Mouse (Mus musculus) brain, adult 2 months (tissue): Measurements from ENCODE around the gene Ivd.

Source experiments
- DNase-seq: peaks from one replicate; pipeline ENCODE4 v3.0.0; 2011; ENCODE audit warnings: low read depth, low spot score

Gene Ivd

DNA sequence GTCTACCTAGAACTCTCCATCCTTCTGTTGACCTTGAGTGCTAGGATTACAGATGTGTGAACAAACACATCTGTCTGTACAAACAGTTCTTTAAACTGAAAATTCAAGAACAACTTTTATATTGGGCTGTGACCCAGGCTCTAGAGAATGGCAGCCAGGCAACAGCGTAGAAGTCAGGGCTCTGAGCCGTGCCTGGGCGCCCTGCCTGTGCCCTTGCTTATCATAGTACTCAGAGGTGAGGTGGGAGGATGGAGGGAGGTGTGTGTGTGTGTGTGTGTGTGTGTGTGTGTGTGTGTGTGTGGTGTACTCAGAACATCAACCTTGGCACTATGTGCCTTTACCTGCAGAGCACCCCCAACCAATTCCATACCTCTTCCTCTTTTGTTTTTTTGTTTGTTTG, 46.0 kb downstream of the Ivd start:
- no peak for DNase-seq

DNA sequence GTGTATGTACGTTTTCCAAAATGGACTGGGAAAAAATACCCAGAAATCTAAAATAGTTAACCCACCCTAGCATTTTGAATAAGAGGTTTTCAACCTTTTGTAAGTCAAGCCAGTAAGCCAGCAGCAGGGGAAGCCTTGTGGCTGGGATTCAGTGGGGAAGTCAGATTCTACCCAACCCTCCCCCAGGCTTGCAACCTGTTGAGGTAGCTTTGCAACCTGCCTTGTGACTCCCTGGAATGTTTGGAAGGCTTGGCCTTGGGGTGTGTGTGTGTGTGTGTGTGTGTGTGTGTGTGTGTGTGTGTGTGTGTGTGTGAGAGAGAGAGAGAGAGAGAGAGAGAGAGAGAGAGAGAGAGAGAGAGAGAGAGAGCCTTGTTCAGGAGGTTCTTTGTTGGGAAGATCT, 47.4 kb downstream of the Ivd start:
- DNase-seq: no peak

- no peak for DNase-seq
Measured at GRCm38 (mm10) chr2:118910605-118911278, 49.0 kb downstream of the Ivd start.

GRCm38 (mm10) chr2:118912706-118913105, 51.0 kb downstream of the Ivd start:
- DNase-seq: no peak

DNA sequence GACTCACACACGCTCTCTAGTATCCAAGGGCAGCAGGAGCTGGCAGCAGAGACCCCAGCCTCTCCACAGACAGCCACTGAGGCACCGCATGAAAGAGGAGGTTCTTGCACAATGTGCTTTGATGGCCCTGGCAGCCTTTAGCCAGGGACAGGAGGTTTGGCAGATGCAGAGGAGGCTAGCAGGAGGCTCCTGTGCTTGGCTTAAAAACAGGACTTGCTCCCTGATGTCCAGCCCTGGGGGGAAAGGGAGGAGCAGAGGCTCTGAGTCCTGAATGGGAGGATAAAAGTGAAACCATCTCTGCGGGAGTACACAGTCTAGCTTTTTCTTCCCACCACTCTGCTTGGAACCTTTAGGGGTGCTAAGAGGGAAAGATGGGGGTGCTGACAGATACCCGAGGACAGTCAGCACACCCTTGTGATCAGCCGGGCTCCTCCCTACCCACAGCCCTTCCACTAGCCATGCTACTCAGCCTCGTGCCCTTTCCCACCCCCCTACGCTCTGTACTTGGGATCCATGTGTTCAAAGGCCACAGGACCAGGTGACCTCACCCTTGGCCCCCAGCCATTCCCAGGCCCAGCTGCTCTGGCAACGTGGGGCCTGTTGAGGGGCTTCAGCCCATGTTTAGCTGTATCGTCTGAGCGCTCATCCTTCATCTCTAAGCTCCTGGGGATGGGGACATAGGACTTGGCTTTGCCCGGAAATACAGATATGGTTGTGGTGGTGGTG, 52.0 kb downstream of the Ivd start:
- DNase-seq: peak; percentile 82

- DNase-seq: no peak
Measured at GRCm38 (mm10) chr2:118914685-118915084, 52.9 kb downstream of the Ivd start.

GRCm38 (mm10) chr2:118916436-118916835, 54.7 kb downstream of the Ivd start:
- DNase-seq: no peak

GRCm38 (mm10) chr2:118918543-118918942, 56.8 kb downstream of the Ivd start:
- DNase-seq: no peak

DNA sequence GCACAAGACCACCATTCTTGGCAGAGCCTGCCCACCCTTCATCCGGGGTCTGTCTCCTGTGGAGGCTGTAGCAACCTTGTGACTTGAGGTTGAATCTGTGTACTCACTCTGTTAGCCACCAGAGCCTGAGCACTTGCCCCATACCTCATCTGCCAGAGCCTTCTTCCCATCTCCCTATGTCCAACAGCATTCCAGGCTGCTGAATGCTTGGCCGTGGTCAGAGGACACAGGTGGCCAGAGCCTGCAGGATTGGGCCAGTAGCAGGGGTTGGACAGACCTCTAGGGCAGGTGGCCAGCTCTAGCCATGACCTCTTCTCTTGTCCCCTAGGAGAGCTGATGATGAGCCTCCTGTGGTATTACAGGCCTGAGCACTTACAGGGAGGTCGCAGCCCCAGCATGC, 58.7 kb downstream of the Ivd start:
- no peak for DNase-seq

- DNase-seq: no peak
Measured at GRCm38 (mm10) chr2:118925952-118926351, 64.2 kb downstream of the Ivd start.

DNA sequence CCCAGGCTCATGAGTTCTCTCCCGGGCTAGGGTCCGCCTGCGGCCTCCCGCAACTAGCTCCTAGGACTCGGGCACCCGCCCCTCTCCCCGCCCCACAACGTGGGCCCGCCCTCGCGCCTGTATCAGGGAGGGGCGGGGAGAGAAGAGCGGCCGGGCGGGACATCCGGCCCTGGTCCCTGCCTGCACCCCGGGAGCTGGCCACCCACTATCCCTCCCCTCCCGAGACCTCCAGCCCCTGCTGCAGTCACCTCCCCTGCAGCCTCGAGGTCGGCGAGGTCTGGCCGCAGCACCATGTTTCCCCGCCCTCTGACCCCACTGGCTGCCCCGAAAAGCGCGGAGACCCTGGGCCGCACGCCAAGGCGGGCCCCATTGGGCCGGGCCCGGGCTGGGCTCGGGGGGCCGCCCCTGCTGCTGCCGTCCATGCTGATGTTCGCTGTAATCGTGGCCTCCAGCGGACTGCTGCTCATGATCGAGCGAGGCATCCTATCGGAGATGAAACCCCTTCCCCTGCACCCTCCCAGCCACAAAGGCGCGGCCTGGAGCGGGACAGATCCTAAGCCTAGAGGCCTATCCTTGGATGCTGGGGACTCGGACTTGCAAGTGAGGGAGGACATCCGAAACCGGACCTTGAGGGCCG, 64.7 kb downstream of the Ivd start, which contains the start of gene Chst14:
Gene Chst14, plus strand, starts transcription at position 136 of the 637 bp plus-strand sequence.
- peak; percentile 56 for DNase-seq

GRCm38 (mm10) chr2:118926998-118927739, 65.4 kb downstream of the Ivd start:
- DNase-seq: no peak
